Mouse (Mus musculus) 416B (cell line): ENCODE data around the gene Smagp.

ENCODE experiments used
- DNase-seq: peaks from one replicate; pipeline ENCODE4 v3.0.0; 2011; ENCODE audit warnings: low read depth

The Smagp gene

DNA sequence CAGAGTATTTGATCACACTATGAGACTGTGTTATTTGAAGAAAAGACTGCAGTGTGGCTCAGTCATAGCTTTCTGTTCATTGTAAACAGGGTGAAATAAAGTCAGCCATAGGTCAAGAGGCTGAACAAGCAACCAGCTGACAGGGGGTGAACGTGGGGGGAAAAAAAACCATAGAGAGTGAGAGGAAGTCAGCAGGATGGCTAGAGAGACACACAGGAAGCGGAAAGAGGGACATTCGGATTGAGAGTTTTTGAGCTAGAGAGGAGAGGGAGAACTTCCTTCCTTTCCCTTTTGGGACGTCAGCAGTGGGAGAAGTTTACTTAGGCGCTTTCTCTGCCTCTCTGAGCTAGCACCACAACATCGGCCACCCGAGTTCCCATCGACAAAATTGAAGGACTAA, 46.3 kb downstream of the Smagp start:
- no peak for DNase-seq

DNA sequence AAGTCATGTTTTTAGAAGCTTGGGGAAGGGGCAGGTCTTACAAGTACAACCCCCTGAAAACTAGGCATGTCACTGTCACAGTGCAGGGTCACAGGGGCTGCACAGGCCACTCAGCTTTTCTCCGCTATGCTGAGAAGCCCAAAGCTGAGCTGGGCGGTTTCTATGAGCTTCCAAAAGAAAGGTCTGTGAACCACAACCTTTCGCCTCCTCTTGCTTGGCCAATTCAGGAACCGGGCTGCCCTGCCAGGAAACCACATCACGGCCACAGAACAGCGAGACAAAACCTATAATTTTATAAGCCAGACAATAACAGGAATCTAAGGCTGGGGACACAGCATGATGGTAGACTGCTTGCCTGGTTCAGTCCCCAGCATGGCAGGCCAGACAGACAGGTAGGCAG, 48.4 kb downstream of the Smagp start:
- DNase-seq: peak; percentile 75

DNA sequence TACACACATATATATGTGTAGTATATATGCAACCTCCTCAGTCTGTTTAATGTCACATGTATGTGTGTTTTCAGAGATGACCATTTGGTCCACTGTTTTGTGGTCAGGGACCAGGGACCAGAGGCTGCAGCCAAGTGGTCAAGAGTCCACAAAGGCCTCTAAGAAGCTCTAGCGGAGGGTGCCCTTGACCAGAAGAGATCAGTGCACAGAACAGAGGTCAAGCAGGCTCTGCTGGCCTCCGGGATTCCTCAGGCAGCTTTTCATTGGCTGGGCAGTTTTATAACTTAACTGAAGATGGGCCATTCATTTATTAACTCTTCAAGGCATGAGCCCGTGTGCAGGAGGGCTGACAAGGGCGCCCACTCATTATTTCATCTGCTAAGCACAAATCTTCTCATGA, 49.6 kb downstream of the Smagp start:
- DNase-seq: no peak

DNA sequence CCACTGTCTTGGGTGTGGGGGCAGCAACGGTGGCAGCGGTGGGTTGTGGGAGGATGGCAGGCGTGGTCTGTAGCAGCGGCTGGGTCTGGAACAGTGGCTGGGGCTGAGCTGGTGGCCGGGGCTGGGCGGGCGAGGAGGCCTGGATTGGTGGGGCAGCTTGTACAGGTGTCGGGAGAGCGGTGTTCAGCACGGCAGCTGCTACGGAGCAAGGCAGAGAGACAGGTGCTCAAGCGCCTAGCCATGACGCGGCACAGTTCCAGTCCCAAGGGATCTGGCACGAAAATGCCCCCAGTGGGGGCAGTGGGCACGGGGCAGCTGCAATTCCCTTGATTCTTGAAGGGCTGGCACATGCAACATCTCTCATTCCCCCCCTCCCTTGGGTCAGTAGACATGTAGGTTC, 50.8 kb downstream of the Smagp start:
- DNase-seq: no peak

DNA sequence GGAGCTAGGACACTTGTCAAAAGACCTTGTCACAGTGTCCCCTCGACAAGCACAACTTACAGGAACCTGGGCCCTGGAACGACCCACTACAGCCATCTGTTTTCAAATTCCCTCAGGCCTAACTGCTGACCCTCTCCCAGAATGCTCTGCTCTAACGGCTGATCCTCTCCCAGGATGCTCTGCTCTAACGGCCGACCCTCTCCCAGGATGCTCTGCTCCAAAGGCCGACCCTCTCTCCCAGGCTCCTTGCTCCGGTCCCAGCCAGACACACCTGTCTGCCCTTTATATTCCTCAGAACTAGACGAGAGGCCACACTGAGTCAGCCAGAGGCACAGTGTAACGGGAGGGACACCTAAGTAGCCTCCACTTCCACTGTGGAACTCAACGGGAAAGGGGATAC, 56.6 kb downstream of the Smagp start:
- DNase-seq: no peak

DNA sequence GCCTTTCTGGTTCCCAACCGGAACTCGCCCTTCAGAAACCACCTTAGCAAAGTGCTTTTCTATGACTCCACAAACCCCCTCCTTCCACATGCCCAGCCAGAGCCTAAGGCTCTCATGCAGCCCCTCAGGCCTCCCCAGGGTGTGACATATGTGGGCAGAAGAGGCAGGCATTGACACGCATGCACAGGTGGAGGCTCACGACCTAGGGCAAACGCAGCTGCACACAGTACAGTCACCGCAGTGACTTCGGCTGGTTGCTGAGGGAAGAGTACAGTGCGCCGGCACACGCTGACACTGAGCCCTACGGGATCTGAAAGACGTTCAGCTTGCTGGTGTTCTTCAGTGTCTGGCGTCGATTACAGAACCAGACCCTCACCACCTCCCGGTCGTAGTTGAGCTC, 58.8 kb downstream of the Smagp start:
- no peak for DNase-seq

DNA sequence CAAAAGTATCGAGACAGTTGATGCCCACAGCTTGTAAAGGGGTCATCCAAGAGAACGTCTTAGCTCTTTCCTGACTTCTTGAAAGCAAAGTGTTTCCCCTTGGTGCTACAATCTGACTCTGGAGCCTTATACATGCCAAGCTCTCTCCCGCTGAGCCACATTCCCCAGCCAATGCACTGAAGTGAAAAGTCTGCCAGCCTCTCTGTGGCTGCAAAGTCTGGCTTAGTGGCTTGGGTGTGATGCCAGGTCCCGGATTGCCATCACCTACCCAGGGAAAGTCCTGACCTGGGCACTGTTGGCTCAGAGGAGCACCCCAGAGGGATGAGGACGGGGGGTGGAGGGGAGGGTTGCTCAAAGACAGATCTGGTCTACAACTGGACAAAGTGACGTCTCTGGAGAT, 59.9 kb downstream of the Smagp start:
- DNase-seq: no peak

DNA sequence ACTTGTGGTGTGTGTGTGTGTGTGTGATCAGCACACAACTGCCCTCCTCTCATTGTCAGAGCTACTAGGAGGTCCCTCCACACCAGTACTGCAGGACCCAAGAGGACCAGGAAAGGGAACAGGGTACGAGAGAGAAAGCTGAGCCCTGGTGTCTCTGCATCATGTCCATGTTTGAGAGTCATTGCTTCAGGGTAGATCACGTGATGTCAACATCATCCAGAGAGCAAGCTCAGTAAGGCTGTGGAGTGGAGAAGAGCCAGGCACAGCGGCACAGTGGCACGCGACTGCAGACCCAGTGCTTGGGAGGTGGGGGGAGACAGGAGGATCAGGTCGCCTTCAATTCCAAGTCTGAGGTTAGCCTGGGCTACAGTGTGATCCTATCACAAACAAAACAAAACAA, 60.3 kb downstream of the Smagp start:
- no peak for DNase-seq

DNA sequence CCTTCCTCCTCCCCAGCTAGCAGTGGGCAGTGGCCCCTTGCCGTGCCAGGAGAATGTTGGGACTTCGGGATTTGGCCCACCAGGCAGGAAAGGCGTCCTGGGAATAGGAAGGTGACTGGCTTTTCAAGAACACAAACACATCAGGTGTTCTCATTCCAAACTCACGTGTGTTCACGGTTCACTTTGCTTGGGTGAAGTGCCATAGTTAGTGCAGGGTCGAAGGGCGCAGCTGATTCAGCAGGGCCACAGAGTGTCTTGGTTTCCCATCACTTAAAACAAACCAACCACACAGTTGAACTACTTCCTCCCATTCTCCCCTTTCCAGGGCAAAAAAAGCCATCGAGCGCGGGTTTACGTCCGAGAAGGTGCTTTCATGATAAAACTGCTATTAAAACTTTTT, 61.4 kb downstream of the Smagp start:
- DNase-seq: no peak

DNA sequence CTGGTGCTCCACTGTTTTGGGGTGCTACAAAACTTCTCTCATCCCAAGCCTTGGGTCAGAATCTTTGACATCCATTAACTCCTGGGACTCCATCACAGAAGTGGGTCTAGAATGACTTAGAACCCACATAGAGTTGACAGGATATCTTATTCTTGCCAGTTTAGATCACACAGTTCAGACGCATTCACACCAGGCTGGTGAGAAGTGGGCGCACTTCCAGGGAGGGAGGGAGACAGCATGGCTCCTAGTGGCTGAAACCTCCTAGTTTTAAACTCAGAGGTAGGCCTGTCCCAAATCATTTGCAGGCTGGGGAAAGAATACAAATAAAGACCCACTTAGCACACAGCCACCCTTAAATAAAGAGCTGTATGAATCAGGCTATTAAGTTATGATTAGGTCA, 62.4 kb downstream of the Smagp start:
- DNase-seq: no peak

- DNase-seq: no peak
These were observed 62.8 kb downstream of the Smagp start for GRCm38 (mm10) chr15:100573946-100574345.
